In the genomic region with DNA sequence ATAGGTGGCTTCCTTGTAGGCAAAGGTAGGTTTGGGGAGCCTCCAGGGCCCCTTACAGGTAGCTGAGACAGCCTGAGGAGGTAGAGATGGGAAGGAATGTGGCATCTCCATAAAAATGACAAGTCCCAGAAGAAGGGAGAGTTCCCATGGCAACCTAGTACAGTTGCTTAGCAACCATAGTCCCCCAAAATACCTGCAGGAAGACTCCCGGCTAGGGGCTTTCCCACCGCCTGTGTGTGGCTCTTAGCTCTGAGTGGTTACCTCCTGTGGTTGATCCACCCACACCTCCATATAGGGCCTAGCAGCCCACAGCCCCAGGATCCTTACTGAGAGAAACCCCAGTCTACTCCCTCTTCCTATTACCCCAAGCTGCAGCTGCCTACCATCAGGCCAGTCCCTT, we compare ENCODE assay signal across 9 mouse cellular contexts. TPM values are rescaled to one million over a fixed set of nuclear protein-coding genes. Genes with fewer than 3 reads are reported as not detected.
A peak's percentile ranks its signal among the peaks of the same experiment; 100 is the strongest.
DNase-seq lines count a peak whose midpoint lies in the region; ATAC-seq and TF ChIP-seq lines count a peak whose summit lies in the region.
"Had no signal": no experiment of that assay in that cellular context is flagged by ENCODE, and none has a peak within 500 bp of the region (broad histone marks: within the 10 kb centered on the region; RNA-seq: fewer than 3 reads in every experiment).

No protein-coding gene starts in this region.

- H3K27me3 ChIP-seq in spleen, adult 2 months (ENCODE audit: control insufficient read depth, insufficient read depth, low read length), result no peaks in the 10 kb centered on the region
- no peaks in the 10 kb centered on the region for H3K27me3 ChIP-seq in stomach, postnatal 0 days (ENCODE audit: control insufficient read depth, insufficient read depth, low read length)
- H3K27me3 ChIP-seq in liver, postnatal 0 days (ENCODE audit: insufficient read depth, low read length), result peaks cover 8% of the 10 kb centered on the region; the same call in 1 of the 2 replicates

- no peak overlapping the region for H3K9ac ChIP-seq in stomach, postnatal 0 days (ENCODE audit: low read length)
- H3K9ac ChIP-seq in liver, postnatal 0 days (replicated peaks), result no peak overlapping the region

- H3K4me2 ChIP-seq in stomach, postnatal 0 days (replicated peaks; ENCODE audit: low read depth), result no peak overlapping the region
- no peak overlapping the region for H3K4me2 ChIP-seq in liver, postnatal 0 days (ENCODE audit: low read depth, low read length)

- no peak for TF ChIP-seq CTCF in spleen, adult 2 months (IDR thresholded peaks at IDR 0.05; ENCODE audit: extremely low read depth, insufficient read depth, insufficient read length, insufficient replicate concordance)
- TF ChIP-seq CTCF in stomach, postnatal 0 days (IDR thresholded peaks at IDR 0.05; ENCODE audit: low read depth), result no peak
- TF ChIP-seq CTCF in liver, postnatal 0 days (IDR thresholded peaks at IDR 0.05; ENCODE audit: low read depth), result no peak

- TF ChIP-seq EP300 in stomach, postnatal 0 days (optimal IDR thresholded peaks at IDR 0.05), result no peak
- TF ChIP-seq EP300 in liver, postnatal 0 days (IDR thresholded peaks at IDR 0.05; ENCODE audit: low read depth), result no peak

- DNase-seq in cerebellum, adult 9-11 months, result peak; percentile 24
- no peak for DNase-seq in cerebellum, adult 11 months
- peak; percentile 59 to 61 for DNase-seq in spleen, adult 2 months (ENCODE audit: low read depth in 1 of 2, low spot score in 2 of 2)
- no peak for DNase-seq in spleen, postnatal 14 days (ENCODE audit: low spot score in 2 of 2)
- DNase-seq in induced T-regulatory cell, adult 2 months (ENCODE audit: low read depth), result peak; percentile 95
- DNase-seq in stomach, postnatal 0 days (ENCODE audit: low spot score), result no peak
- no peak for DNase-seq in lung, postnatal 25 days (ENCODE audit: low spot score)
- no peak for DNase-seq in liver, postnatal 0 days

- no peaks in the 10 kb centered on the region for H3K9me3 ChIP-seq in stomach, postnatal 0 days (ENCODE audit: control insufficient read depth, low read length)
- no peaks in the 10 kb centered on the region for H3K9me3 ChIP-seq in liver, postnatal 0 days (ENCODE audit: low read length)

- no peaks in the 10 kb centered on the region; the same call in 1 of the 2 replicates for H3K36me3 ChIP-seq in spleen, adult 2 months (ENCODE audit: control insufficient read depth, insufficient read depth, low read length)
- no peaks in the 10 kb centered on the region for H3K36me3 ChIP-seq in stomach, postnatal 0 days (ENCODE audit: control insufficient read depth, insufficient read depth, low read length)
- no peaks in the 10 kb centered on the region for H3K36me3 ChIP-seq in liver, postnatal 0 days (replicated peaks; ENCODE audit: insufficient read depth, low read length)

- H3K27ac ChIP-seq in spleen, adult 2 months (ENCODE audit: insufficient read depth, low read length), result peak overlapping the region; percentile 46
- H3K27ac ChIP-seq in stomach, postnatal 0 days (replicated peaks), result peak overlapping the region; percentile 87
- no peak overlapping the region for H3K27ac ChIP-seq in liver, postnatal 0 days (ENCODE audit: low read depth)

- TF ChIP-seq POLR2A in spleen, adult 2 months (IDR thresholded peaks at IDR 0.05; ENCODE audit: low read depth, low read length), result no peak

- ATAC-seq in stomach, postnatal 0 days (ENCODE audit: low FRiP score, low TSS enrichment), result no peak
- no peak for ATAC-seq in liver, postnatal 0 days

- 47% methylated on average over 2 of the region's 2 CpGs for WGBS in spleen, adult 2 months
- WGBS in stomach, postnatal 0 days, result 40% methylated on average over 2 of the region's 2 CpGs
- 83% methylated on average over 2 of the region's 2 CpGs for WGBS in liver, postnatal 0 days (ENCODE audit: insufficient replicate concordance)

- H3K4me3 ChIP-seq in spleen, adult 2 months (ENCODE audit: extremely low read depth, insufficient read depth, insufficient read length), result no peak overlapping the region
- H3K4me3 ChIP-seq in stomach, postnatal 0 days (ENCODE audit: low read depth, low read length), result no peak overlapping the region
- no peak overlapping the region for H3K4me3 ChIP-seq in liver, postnatal 0 days (ENCODE audit: low read depth, low read length)

- H3K4me1 ChIP-seq in spleen, adult 2 months (ENCODE audit: control insufficient read depth, insufficient read depth, insufficient read length), result peaks cover 29% of the 10 kb centered on the region; the same call in 1 of the 2 replicates
- peaks cover 10% of the 10 kb centered on the region for H3K4me1 ChIP-seq in stomach, postnatal 0 days (replicated peaks; ENCODE audit: control insufficient read depth, insufficient read depth)
- peaks cover 9% of the 10 kb centered on the region for H3K4me1 ChIP-seq in liver, postnatal 0 days (ENCODE audit: insufficient read depth)

RNA-seq across cellular contexts. Expression of a gene that starts 5.3 kb away (rescaled TPM):
- polyA plus RNA-seq in spleen, adult 2 months (2012; rRNA removed), result 36.6 and 43.4 TPM in 2 replicates
- 23.9 and 26.8 TPM in 2 replicates for polyA plus RNA-seq in stomach, postnatal 0 days (2015; fragmentation: Nextera tagmentation; extraction: Ambion mirVana)
- polyA plus RNA-seq in liver, postnatal 0 days (2015; fragmentation: Nextera tagmentation; extraction: Ambion mirVana), result 1.8 TPM in 2 replicates

RNA-seq across cellular contexts. Expression of a gene that starts 12.3 kb away (rescaled TPM):
- 0.46 TPM in 1 of 2 replicates, not detected in the other for polyA plus RNA-seq in spleen, adult 2 months (2012; rRNA removed)
- 5.5 and 6.2 TPM in 2 replicates for polyA plus RNA-seq in stomach, postnatal 0 days (2015; fragmentation: Nextera tagmentation; extraction: Ambion mirVana)
- 1.5 and 1.9 TPM in 2 replicates for polyA plus RNA-seq in liver, postnatal 0 days (2015; fragmentation: Nextera tagmentation; extraction: Ambion mirVana)
- polyA plus RNA-seq: C2C12 had no signal

RNA-seq across cellular contexts. Expression of a gene that starts 21.5 kb away (rescaled TPM):
- 2.9 and 3.7 TPM in 2 replicates for polyA plus RNA-seq in spleen, adult 2 months (2012; rRNA removed)
- 1.2 and 1.3 TPM in 2 replicates for polyA plus RNA-seq in stomach, postnatal 0 days (2015; fragmentation: Nextera tagmentation; extraction: Ambion mirVana)
- polyA plus RNA-seq in liver, postnatal 0 days (2015; fragmentation: Nextera tagmentation; extraction: Ambion mirVana), result 0.56 and 0.64 TPM in 2 replicates
- polyA plus RNA-seq: C2C12 had no signal

RNA-seq across cellular contexts. Expression of a gene that starts 45.0 kb away (rescaled TPM):
- 1,405 and 1,688 TPM in 2 replicates for polyA plus RNA-seq in spleen, adult 2 months (2012; rRNA removed)
- 2.0 and 3.3 TPM in 2 replicates for polyA plus RNA-seq in stomach, postnatal 0 days (2015; fragmentation: Nextera tagmentation; extraction: Ambion mirVana)
- polyA plus RNA-seq in liver, postnatal 0 days (2015; fragmentation: Nextera tagmentation; extraction: Ambion mirVana), result 4.7 TPM in 1 of 2 replicates, not detected in the other
- polyA plus RNA-seq: C2C12 had no signal

RNA-seq across cellular contexts. Expression of a gene that starts 50.4 kb away (rescaled TPM):
- polyA plus RNA-seq in spleen, adult 2 months (2012; rRNA removed), result 19.9 and 24.2 TPM in 2 replicates
- polyA plus RNA-seq in stomach, postnatal 0 days (2015; fragmentation: Nextera tagmentation; extraction: Ambion mirVana), result 25.3 and 28.3 TPM in 2 replicates
- polyA plus RNA-seq in liver, postnatal 0 days (2015; fragmentation: Nextera tagmentation; extraction: Ambion mirVana), result 24.9 and 26.5 TPM in 2 replicates

Comparison
In these comparisons a context has a peak if more than half of its experiments do, and no peak if none do; other contexts are left out.
1. DNase-seq: peak in cerebellum, adult 9-11 months (single experiment), spleen, adult 2 months (2 of 2) and induced T-regulatory cell, adult 2 months (single experiment); none in cerebellum, adult 11 months (single experiment), spleen, postnatal 14 days (0 of 2), stomach, postnatal 0 days (single experiment), lung, postnatal 25 days (single experiment) and liver, postnatal 0 days (single experiment).